18 mouse cellular contexts compared by ENCODE assay signal in the genomic region with DNA sequence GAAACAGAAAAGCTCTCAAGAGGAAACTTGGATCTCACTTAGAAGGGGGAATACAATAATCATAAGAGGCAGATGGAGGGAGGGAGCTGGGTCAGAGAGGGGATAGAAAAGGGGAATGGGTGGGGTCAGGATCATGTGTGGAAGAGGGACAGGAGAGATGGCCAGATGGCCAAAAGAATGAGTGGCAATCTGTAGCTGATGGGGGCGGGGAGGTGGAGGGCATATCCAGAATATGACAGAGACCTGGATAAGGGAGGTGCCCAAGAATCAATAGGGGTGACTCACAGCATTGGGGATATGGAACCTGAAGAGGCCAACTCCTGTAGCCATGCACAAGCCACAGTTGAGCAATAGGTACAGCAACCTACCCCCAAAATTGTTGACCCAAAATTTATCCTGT.
A peak's percentile ranks its signal among the peaks of the same experiment; 100 is the strongest.
DNase-seq lines count a peak whose midpoint lies in the region; ATAC-seq lines count a peak whose summit lies in the region.
"Had no signal": no experiment of that assay in that cellular context is flagged by ENCODE, and none has a peak within 500 bp of the region (broad histone marks: within the 10 kb centered on the region; RNA-seq: fewer than 3 reads in every experiment).

No protein-coding gene starts in this region.

- H3K4me3 ChIP-seq in forebrain, embryonic 12.5 days (replicated peaks), result no peak overlapping the region
- H3K4me3 ChIP-seq in forebrain, embryonic 11.5 days (ENCODE audit: low read depth, low read length), result no peak overlapping the region
- H3K4me3 ChIP-seq in midbrain, embryonic 13.5 days (replicated peaks), result no peak overlapping the region
- no peak overlapping the region for H3K4me3 ChIP-seq in midbrain, embryonic 14.5 days (replicated peaks; ENCODE audit: low read depth, low read length)
- no peak overlapping the region for H3K4me3 ChIP-seq in forebrain, embryonic 15.5 days
- H3K4me3 ChIP-seq: embryonic facial prominence, embryonic 12.5 days; heart, embryonic 13.5 days had no signal

- no peaks in the 10 kb centered on the region for H3K27me3 ChIP-seq in forebrain, embryonic 12.5 days
- H3K27me3 ChIP-seq in forebrain, embryonic 11.5 days (ENCODE audit: control insufficient read depth, insufficient read depth, low read length), result no peaks in the 10 kb centered on the region
- no peaks in the 10 kb centered on the region for H3K27me3 ChIP-seq in midbrain, embryonic 13.5 days
- no peaks in the 10 kb centered on the region for H3K27me3 ChIP-seq in midbrain, embryonic 14.5 days (ENCODE audit: control insufficient read depth, insufficient read depth, low read length)
- no peaks in the 10 kb centered on the region for H3K27me3 ChIP-seq in forebrain, embryonic 15.5 days
- H3K27me3 ChIP-seq: embryonic facial prominence, embryonic 12.5 days; heart, embryonic 13.5 days had no signal

- no peak overlapping the region for H3K4me2 ChIP-seq in forebrain, embryonic 12.5 days
- no peak overlapping the region for H3K4me2 ChIP-seq in forebrain, embryonic 11.5 days (ENCODE audit: low read depth, low read length, severe bottlenecking)
- H3K4me2 ChIP-seq in midbrain, embryonic 13.5 days (replicated peaks), result no peak overlapping the region
- H3K4me2 ChIP-seq in midbrain, embryonic 14.5 days (ENCODE audit: low read length), result no peak overlapping the region
- H3K4me2 ChIP-seq in forebrain, embryonic 15.5 days (replicated peaks), result no peak overlapping the region
- H3K4me2 ChIP-seq: embryonic facial prominence, embryonic 12.5 days; heart, embryonic 13.5 days; hindbrain, embryonic 14.5 days had no signal

- DNase-seq in forebrain, embryonic 11.5 days (ENCODE audit: low spot score), result no peak
- no peak for DNase-seq in midbrain, embryonic 14.5 days
- DNase-seq in kidney, postnatal 4 days, result no peak
- DNase-seq: adrenal gland, postnatal 14 days; cerebellum, adult 18-20 months; cerebellum, postnatal 25 days; gastrocnemius, postnatal 36 days; heart, adult 11 months; heart, postnatal 36 days had no signal

- H3K36me3 ChIP-seq in forebrain, embryonic 12.5 days (replicated peaks), result no peaks in the 10 kb centered on the region
- no peaks in the 10 kb centered on the region for H3K36me3 ChIP-seq in forebrain, embryonic 11.5 days (ENCODE audit: control insufficient read depth, insufficient read depth, low read length)
- no peaks in the 10 kb centered on the region for H3K36me3 ChIP-seq in midbrain, embryonic 13.5 days
- H3K36me3 ChIP-seq in midbrain, embryonic 14.5 days (ENCODE audit: control insufficient read depth, insufficient read depth, low read length), result no peaks in the 10 kb centered on the region
- H3K36me3 ChIP-seq in forebrain, embryonic 15.5 days, result no peaks in the 10 kb centered on the region
- H3K36me3 ChIP-seq: embryonic facial prominence, embryonic 12.5 days; heart, embryonic 13.5 days had no signal

- WGBS in forebrain, embryonic 12.5 days, result 87% methylated on average over 1 of the region's 1 CpGs
- WGBS in forebrain, embryonic 11.5 days, result 100% methylated on average over 1 of the region's 1 CpGs
- WGBS in midbrain, embryonic 13.5 days, result 86% methylated on average over 1 of the region's 1 CpGs
- WGBS in midbrain, embryonic 14.5 days, result 90% methylated on average over 1 of the region's 1 CpGs
- WGBS in forebrain, embryonic 15.5 days, result 88% methylated on average over 1 of the region's 1 CpGs

- H3K4me1 ChIP-seq in forebrain, embryonic 12.5 days, result no peaks in the 10 kb centered on the region
- H3K4me1 ChIP-seq in forebrain, embryonic 11.5 days (replicated peaks; ENCODE audit: control insufficient read depth, insufficient read depth, low read length), result no peaks in the 10 kb centered on the region
- H3K4me1 ChIP-seq in midbrain, embryonic 13.5 days (replicated peaks), result peaks cover 8% of the 10 kb centered on the region
- H3K4me1 ChIP-seq in midbrain, embryonic 14.5 days (ENCODE audit: control insufficient read depth, insufficient read depth, low read length), result peaks cover 6% of the 10 kb centered on the region; the same call in 1 of the 2 replicates
- H3K4me1 ChIP-seq in forebrain, embryonic 15.5 days, result peaks cover 8% of the 10 kb centered on the region
- H3K4me1 ChIP-seq: embryonic facial prominence, embryonic 12.5 days had no signal

- H3K9ac ChIP-seq in forebrain, embryonic 12.5 days, result no peak overlapping the region
- H3K9ac ChIP-seq in forebrain, embryonic 11.5 days (ENCODE audit: low read length), result no peak overlapping the region
- no peak overlapping the region for H3K9ac ChIP-seq in midbrain, embryonic 13.5 days (replicated peaks)
- H3K9ac ChIP-seq in midbrain, embryonic 14.5 days (replicated peaks; ENCODE audit: low read length), result no peak overlapping the region
- H3K9ac ChIP-seq in forebrain, embryonic 15.5 days (replicated peaks), result no peak overlapping the region
- H3K9ac ChIP-seq: embryonic facial prominence, embryonic 12.5 days; heart, embryonic 13.5 days; hindbrain, embryonic 14.5 days had no signal

- no peak for ATAC-seq in forebrain, embryonic 12.5 days (ENCODE audit: low FRiP score)
- ATAC-seq in forebrain, embryonic 11.5 days (replicated peaks; ENCODE audit: low FRiP score), result no peak
- no peak for ATAC-seq in midbrain, embryonic 13.5 days
- ATAC-seq in midbrain, embryonic 14.5 days (ENCODE audit: low FRiP score, low TSS enrichment), result no peak
- no peak for ATAC-seq in forebrain, embryonic 15.5 days (replicated peaks)
- ATAC-seq: activated CD4-positive, CD25-positive, alpha-beta regulatory T cell, adult 4 months; intestine, embryonic 16.5 days; Patski had no signal

- H3K27ac ChIP-seq in forebrain, embryonic 12.5 days, result 0 out of 2 replicates have a peak overlapping the region, but pooled peaks have one; percentile 25
- no peak overlapping the region for H3K27ac ChIP-seq in forebrain, embryonic 11.5 days (ENCODE audit: low read depth, low read length)
- 0 out of 2 replicates have a peak overlapping the region, but pooled peaks have one; percentile 9 for H3K27ac ChIP-seq in midbrain, embryonic 13.5 days
- no peak overlapping the region for H3K27ac ChIP-seq in midbrain, embryonic 14.5 days (replicated peaks; ENCODE audit: low read depth, low read length)
- peak overlapping the region; percentile 69 for H3K27ac ChIP-seq in forebrain, embryonic 15.5 days (replicated peaks)
- H3K27ac ChIP-seq: embryonic facial prominence, embryonic 12.5 days; heart, embryonic 13.5 days; hindbrain, embryonic 14.5 days had no signal

- no peaks in the 10 kb centered on the region for H3K9me3 ChIP-seq in forebrain, embryonic 12.5 days
- H3K9me3 ChIP-seq in forebrain, embryonic 11.5 days (ENCODE audit: control insufficient read depth, low read length), result no peaks in the 10 kb centered on the region
- H3K9me3 ChIP-seq in midbrain, embryonic 13.5 days, result no peaks in the 10 kb centered on the region
- no peaks in the 10 kb centered on the region for H3K9me3 ChIP-seq in midbrain, embryonic 14.5 days (ENCODE audit: control insufficient read depth, low read length)
- no peaks in the 10 kb centered on the region for H3K9me3 ChIP-seq in forebrain, embryonic 15.5 days
- H3K9me3 ChIP-seq: embryonic facial prominence, embryonic 12.5 days; heart, embryonic 13.5 days had no signal

Comparison
In these comparisons a context has a peak if more than half of its experiments do, and no peak if none do; other contexts are left out.
1. H3K27ac ChIP-seq: peak in forebrain, embryonic 12.5 days (single experiment), midbrain, embryonic 13.5 days (single experiment) and forebrain, embryonic 15.5 days (single experiment); none in forebrain, embryonic 11.5 days (single experiment) and midbrain, embryonic 14.5 days (single experiment).